Mouse (Mus musculus) frontal cortex, postnatal 25 days (tissue): ENCODE measurements at regions not wholly inside any gene's neighbourhood (a gene's known extent, or its start where the extent isn't known, plus 50 kb on each side); places are given as distances from the start of the nearest gene placed in this dataset.

ENCODE experiments used
- DNase-seq, 2 experiments: peaks; one replicate each; pipeline ENCODE4 v3.0.0; 2022; ENCODE audit warnings: low spot score in 2 of 2

DNA sequence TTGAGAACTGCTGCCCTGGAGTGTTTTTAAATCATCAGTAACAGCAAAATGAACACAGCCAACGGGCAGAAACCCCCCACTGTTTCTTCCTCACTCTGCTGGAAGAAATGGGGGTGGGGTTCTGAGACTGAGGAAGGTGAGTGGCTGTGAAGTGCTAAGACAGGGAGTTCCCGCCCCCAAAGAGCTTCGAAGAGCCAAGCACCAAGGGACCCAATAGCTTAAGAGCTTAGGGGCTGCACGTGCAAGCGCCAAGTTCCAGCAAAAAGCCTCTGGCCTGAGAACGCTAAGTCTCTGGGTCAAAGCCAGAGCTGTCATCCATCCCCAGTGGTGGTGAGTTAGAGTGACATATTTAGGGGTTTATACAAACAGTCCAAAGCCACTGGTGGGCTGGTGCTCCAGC lies 55.1 kb upstream of the Pcbd1 start:
- no peak for DNase-seq

DNA sequence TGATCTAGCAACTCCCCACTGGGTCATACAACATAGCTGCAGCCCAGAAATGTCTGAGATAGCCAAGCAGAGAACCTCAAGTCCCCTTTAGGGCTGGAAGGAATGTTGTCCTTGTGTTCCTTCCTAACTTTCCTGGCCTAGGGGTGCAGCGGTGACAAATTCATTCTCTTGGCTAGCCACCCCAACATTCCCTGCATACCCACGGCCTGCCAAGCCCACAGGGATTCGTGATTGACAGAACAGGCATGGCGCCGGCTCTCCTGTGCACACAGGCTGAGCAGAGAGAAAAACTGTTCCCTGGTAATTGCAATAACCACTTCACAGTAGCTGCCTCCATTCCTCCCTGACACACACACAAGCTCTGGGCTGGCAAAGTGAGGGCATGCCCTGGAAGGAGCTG lies 60.5 kb upstream of the Pcbd1 start:
- DNase-seq = no peak

DNA sequence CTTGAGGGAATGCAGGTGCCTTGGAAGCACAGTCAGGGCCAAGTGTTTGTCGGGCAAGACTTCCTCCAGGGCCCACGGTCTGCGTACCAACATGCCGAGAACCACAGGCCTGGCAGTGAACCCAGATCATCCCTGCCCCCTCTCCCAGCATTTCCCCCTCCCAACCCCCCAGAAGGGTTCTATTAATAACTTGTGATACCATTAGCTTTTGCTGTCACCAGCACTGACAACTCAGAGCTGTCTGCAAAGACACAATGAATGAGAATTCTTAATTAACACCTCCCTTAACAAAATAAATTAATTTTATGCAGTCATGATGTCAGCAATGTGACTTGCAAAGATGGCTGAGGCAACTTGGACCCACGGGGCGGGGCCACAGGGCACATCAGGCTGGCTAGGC lies 61.9 kb upstream of the Pcbd1 start:
- DNase-seq = no peak

DNA sequence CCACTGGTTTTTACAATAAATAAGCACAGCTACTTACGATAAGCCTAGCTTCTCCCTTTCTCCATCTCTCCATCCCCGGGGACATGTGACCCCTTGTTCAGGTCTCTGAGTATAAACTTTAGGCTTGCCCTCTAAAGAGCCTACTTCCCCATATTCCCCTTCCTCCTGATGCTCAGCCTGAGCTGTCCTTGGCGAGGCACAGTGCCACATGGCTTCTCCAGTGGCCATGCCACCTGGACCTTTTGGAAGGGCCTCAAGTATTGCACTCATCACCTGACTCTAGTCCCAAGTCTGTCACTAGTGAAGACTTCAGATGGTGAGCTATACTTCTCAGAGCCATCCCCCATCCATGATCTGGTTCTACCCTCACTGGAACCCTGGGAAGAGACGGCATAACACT lies 64.1 kb upstream of the Pcbd1 start:
- DNase-seq = no peak

DNA sequence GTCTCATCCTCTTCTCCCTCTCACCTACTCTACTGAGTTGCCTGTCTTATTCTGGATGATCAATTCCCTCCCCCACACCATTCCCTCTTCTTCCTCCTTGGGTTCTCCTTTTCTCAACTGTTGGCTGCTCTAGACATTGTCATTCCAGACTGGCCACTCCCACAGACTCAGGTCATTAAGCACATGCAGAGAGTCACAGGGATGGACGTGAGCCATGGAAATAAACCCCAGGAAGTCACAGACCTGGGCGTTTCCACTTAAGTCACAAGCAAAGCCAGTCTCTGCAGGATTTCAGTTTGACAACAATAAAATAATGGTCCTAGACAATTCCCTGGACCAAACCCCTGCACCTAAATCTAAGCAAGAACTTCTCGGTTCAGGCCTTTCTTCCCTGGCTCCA lies 65.0 kb upstream of the Pcbd1 start:
- no peak for DNase-seq

DNA sequence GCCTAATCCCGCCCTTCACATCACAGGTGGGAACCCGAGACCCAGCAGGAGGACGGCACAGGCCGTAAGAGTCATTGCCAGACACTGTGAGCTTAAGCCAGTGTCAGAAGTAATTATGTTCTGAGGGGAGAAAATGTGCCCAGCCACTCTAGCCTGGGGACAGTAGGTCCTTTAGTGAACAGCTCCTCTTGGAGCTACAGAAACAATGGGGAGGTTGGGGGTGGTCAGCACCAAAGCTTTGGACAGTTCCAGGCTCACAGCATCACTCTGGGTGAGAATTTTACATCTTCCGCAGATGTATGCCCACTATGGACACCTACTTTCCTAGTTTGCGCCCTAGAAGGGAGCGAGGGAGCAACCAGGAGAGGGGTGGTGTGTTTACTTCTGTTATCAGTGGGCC lies 65.7 kb upstream of the Pcbd1 start:
- DNase-seq = no peak

DNA sequence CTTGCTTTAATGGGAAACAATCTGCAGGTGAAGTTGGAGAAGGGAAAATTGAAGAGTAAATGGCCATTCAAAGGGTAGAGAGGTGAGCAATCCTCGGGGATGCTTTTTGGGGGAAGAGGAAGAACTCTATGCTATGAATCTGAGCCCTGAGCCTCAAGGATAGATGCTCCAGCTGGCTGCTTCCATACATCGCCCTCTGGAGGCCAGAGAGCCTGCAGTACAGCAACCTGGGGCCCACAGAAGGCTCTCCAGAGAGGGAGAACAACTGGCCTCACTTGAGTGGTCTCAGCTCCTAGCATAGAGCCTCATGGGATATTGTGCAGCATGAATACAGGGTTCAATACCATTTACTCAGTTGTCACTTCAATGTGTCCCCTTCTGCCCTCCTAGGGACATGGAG lies 69.6 kb upstream of the Pcbd1 start:
- no peak for DNase-seq

DNA sequence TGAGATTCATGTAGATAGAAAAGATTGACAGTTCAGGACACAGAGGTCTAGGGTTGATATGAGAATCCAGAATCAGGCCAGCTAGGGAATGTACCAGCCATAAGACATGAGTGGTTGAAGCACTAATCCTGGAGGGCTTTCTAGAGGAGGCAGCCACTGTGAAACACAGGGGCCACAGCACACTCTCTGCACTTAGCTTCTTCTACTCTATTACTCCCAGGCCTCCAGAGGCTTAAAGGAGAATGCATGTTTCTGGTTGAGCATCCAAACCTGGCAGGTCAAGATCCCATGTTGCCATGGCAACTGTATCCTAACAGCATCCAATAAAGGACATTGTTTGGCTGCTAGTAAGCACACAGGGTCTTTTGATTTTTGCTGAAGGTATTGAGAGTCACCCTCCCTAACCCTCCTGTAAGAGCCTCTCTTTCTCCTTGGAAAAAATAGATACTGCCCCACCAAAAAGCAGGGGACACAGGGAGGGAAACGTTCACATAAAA lies 76.9 kb upstream of the Pcbd1 start:
- no peak for DNase-seq

DNA sequence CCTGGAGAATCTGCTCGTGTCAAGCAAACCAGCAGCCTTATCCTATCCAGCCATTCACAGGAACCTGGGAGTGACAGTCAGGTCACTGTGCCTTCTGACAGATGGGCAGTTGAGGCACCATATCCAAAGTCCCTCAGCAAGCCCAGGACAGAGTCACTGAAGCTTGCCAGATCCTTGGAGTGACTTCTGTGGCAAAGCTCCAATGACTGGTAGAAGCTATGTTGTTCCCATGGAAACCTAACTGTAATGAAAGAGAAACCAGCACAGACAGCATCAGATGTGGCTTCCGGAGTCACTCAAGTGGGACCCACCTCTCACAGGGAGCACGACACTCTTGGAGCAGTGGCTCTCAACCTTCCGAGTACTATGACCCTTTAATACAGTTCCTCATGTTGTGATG lies 78.4 kb upstream of the Pcbd1 start:
- DNase-seq = no peak

DNA sequence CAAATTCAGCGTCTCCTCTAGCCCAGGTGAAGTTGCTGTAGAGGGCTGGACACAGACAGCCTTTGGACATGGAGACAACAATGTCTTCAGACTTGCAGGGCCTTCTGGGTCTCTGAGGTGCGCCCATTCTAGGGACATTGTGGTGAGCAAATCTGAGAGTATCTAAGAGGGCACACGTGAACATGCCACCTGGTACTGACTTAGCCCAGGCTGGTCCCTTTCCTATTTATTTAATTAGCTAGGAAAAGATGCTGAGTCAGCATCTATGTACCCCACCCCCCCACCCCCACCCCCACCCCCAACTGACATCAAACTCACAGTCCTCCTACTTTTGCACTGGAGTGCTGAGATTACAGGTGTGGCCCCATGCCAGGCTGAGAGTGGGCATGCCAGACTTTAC lies 81.7 kb upstream of the Pcbd1 start:
- no peak for DNase-seq

DNA sequence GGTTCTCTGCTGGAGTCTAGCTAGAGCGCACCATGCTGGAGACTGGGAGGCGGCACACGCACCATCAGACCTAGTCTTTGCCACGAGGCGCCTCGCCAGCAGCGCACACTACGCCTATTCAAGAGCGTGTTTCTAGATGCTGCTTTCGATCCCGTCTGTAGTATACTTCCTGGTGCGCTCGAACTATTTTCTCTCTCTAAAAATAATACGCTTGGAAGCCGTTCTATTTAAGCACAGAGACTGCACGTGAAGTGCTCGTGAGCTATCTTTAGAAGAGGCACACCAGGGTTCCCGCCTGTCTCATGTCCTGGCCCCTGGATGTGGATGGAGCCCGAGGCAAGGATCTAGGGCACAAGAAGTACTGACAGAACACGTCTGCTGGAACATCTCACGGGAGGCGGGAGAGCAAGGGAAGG lies 87.4 kb upstream of the Pcbd1 start:
- DNase-seq = no peak

DNA sequence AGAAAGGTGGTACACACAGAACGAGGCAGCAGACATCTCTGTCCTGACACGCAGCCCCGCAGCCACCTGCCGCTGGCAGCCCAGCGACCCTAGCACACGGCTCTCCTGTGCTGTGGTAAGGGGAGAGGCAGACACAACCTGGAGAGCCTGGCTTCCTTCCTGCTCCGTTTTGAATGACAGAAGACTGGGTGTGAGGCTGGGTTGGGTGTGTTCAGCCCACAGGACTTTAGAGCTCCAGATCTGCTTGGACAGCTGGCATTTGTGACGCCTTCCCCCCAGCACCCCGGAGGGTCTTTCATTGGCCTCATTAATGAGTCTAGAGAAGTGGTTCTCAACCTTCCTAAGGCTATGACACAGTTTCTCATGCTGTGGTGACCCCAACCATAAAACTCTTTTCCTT lies 91.7 kb upstream of the Pcbd1 start:
- no peak for DNase-seq

DNA sequence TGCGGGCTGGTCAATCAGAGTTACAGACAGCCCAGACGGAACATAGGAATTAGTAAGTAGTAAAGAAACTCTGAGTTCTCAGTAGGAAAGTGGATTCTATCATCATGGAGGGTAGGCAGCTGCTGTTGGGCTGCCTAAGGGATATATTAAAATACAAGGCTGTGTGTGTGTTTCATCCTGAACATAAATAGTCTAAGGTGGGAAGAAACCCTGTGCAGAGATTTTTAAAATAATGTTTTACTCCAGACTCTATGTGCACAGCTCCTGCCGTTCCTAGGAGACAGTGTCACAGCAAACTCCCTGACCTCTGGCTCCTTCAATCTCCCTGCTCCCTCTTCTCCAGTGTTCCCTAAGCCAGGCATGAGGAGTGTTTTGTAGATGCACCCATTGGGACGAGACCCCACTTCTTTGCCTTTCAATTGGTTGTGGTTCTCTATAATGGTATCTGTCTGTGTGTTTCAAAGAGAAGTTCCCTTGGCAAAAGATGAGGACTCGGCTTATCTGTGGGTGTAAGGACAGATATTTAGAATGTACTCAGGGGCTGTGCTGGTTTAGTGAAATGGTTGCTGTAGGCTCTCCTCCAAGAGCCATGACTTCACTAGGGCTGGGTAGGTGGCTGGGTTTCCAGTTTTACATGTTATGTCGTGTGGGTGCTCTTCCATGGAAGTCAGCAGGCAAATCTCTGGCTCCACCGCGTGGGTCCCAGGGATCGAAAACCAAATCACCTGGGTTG lies 93.1 kb upstream of the Pcbd1 start:
- DNase-seq = peak in 1 of 2 experiments; percentile 20

DNA sequence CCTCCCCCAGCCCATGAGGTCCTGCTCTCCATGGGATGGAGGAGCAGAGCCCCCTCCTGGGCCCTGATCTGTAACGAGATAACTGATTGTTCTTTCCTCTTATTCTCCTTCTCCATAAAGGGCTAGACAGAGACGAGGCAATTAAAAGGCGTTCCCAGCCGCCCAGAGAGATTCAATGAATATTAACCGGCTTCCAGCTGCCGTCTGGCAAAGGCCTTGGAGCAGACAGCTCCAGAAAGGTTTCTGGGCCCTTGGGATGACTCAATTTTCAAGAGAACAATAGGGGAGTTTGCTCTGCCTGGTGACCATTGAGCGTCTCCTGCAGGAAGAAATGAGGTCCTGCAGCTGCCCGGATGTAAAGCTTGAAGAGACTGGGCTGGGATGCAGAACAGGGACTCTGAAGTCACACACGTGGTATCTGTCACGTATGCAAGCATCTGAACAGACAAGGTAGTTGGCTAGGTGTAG lies 104.0 kb upstream of the Pcbd1 start:
- no peak for DNase-seq

DNA sequence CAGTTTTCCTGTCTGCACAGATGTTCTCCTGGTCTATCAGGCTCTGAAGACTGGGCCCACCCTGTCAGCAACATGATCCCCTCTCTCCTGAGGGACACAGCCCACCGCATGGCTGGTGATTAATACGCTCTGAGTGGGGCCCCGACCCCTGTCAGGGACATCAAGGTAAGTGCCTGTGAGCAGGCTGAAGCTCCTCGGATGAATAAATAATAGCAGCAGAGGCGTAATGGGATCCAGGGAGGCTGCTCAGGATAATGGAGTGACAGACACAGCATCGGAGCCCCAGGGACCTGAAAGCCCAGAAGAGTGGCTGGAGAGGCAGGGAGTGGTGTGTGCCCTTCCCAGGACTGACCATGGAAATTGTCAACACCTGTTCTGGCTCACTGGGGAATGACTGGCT lies 107.4 kb upstream of the Pcbd1 start:
- no peak for DNase-seq

DNA sequence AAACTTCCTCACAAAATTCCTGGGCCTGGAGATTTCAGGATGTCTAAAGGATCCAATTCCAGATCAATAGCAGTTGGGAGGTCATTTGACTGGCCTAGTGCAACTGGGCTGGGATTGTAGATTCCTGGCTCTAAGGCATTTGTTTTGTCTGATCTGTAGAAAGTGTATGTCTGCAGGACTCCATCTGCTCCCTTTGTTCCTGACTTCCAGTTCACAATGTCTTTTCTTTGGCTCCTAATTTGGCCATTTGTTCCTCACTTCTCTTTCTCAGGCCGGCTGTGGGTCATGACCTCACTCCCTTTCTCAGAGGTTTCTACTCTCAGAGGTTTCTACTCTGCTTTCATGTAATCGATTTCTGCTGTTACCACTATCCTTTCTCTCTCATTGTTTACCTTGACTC lies 115.5 kb upstream of the Pcbd1 start:
- no peak for DNase-seq

DNA sequence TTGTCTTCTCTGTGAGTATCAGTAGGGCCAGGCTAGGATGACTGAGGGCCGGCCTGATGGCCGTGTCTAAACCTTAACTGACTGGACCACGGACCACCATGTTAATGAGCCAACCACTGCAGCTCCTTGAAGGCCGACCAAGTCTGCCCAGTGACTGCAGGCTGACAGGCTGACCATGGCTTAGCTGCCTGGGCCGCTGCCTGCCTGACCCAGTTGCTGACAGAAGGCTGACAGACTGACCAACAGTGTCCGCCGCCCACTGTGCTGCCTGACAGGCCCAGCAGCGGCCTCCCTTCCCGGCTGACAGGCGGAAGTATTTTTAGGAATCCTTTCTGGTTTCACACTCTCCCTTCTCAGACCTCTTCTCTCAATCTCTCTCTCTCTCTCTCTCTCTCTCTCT lies 124.3 kb upstream of the Pcbd1 start:
- DNase-seq = no peak

DNA sequence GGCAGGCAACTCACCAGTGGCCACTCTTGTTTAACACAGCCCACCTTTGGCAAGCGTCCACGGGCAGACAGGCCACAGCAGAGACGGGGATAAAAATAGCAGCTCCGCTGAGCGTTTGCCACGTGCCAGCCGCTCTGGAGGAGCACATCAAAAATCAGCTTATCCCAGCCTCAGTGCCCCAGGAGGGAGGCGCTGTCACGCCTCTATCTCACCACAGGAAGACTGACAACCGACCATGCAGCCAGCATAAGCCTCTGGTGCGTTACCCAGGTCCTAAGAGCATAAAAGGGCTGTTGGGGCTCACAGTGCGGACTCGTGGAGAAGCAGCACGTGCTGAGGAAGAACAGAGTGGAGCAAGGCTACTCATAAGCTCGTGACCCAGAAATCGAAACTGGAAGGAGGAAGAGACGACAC lies 126.4 kb upstream of the Unc5b start:
- DNase-seq = no peak

DNA sequence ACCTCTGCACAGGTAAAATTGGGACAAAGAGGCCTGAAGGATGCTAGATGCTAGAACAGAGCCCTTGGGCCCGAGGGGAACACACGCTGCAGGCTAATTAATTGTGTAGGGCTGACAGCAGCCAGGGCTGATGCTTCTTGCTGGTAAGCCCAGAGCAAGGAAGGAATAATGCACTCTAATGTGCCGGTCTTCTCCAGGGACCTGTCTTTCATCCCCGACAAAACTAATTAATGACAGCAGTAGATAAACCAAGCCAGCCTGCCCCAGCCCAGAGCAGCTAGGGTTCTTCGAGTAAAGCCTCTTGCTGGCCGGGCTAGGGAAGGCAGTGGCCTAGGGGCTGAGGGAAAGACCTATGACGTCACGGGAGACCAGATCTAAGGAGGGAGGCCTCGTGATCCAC lies 124.1 kb upstream of the Unc5b start:
- no peak for DNase-seq

DNA sequence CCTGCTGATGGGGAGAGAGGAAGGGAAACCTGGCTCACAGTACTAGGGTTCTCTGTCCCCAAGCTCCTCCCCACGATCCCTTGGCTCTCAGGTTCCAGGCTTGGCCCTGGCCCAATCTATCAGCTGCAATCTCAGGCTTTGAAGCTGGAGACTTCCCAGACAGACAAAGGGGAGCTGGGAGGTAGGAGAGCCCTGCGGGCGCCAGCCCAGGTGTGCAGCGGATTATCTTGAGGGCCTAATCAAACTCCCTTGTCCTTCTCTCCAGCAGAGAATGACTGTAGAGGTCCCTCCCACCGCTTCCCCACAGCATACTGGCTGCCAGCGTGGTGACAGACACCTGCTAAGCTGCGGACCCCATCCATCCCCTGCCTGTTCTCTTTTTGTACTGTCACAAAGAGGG lies 121.1 kb upstream of the Unc5b start:
- no peak for DNase-seq

DNA sequence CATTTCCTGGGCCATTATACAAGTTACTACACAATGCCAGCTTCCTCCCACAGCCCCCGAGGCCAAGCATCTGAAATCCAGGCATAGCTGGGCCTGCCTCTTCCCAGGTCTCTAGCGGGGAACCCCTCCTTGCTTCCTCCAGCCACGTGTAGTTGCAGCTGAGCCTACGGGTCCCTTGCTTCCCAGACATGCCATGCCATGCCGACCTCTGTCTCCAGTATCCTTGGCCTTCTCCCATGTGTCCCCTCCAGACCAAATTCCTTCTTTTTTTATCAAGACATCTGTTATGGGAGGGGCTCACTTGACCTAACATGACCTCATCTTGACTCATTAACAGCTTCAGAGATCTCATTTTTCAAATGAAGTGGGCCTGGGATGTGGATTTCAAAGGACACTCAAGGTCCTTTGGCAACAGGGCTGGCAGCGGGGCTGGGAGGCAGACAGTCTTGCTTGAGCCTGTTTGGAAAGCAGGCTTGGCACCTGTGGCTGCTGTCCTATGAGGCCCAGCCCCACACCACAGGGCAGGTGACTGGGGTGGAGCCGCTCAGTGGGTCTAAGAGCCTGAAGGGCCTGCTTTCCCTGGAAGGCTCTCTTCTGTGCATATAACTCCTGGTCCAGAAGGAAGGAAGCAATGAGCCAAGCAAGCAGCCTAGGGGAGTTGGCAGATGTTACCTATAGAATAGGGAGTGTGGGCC lies 117.7 kb upstream of the Unc5b start:
- DNase-seq = no peak

DNA sequence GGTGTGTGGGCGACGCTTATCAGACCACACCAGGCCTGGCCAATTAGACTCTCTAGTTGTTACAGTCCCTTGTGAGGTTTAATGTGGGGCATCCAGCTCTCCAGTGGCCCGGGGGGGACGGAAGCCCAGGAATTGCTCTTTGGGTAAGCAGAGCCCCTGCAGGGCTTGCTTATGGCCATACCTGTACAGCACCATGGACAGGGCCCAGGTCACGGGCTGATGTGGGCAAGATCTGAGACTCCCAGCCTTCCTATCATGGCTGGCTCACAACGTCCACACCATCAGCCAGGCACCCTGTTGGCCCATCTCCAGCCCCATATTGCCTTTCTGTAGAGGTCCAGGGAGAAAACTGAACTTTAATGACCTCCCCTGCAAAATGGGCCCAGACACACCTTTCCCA lies 111.7 kb upstream of the Unc5b start:
- DNase-seq = no peak

DNA sequence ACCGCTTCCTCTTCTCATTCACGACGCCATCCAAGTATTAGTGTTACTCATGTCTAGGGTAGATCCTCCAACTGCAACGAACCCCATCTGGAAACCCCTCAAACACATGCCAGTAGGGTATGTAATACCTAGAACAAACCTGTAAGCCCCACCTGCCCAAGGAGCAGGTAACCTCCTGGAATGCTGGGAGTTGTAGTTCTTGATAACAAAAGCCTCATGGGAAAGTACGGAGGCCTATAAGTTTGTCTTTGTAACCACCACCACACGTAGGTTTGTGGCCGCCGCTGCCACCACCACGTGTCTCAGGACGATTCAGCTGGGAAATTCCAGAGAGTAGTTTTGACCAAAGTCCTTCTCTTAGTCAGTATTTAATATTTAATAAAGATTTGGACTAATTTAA lies 107.4 kb upstream of the Unc5b start:
- DNase-seq = no peak

DNA sequence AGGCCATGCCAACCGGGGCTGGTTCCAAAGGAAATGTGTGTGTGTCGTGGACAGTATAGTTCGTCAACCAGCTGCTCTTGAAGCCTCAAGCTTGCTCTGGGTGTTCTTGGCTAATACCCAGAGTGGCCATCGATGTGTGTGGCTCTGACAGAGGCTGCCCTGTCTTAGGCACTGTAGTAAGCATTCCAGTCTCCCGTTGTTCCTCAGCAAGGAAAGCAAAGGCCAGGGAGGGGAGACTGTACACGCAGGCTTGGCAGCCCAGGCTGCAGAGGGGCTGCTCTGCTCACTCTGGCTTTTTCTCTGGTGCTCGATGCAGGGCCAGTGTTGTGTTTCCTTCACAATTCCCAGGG lies 106.1 kb upstream of the Unc5b start:
- DNase-seq = no peak
